Mouse (Mus musculus) midbrain, embryonic 10.5 days (tissue): ENCODE results near the gene Rhoj. TPM values are rescaled to one million over a fixed set of nuclear protein-coding genes. Genes with fewer than 3 reads are reported as not detected.
"Not testable (repeated sequence)": the region's sequence is repeated elsewhere in the genome, so short reads cannot be mapped to it uniquely, and the experiment has no call there.

Experiments
- DNase-seq: peaks from one replicate; pipeline ENCODE4 v3.0.0-alpha.2; 2017; ENCODE audit warnings: low spot score
- H3K27ac ChIP-seq: fragments of 300-500 bp; sonication (generic); replicated peaks from 2 replicates; pipeline ENCODE4 v1.5.1; 2016; ENCODE audit warnings: mild to moderate bottlenecking
- H3K27me3 ChIP-seq: fragments of 300-500 bp; sonication (generic); 2 replicates; pipeline ENCODE4 v1.6.1; 2016; ENCODE audit warnings: low read depth, mild to moderate bottlenecking; ENCODE audit not compliant: poor library complexity, severe bottlenecking
- H3K36me3 ChIP-seq: fragments of 300-500 bp; sonication (generic); 2 replicates; pipeline ENCODE4 v1.6.1; 2016; ENCODE audit warnings: mild to moderate bottlenecking, moderate library complexity
- H3K4me1 ChIP-seq: fragments of 300-500 bp; sonication (generic); 2 replicates; pipeline ENCODE4 v1.6.1; 2016
- H3K4me3 ChIP-seq: fragments of 300-500 bp; sonication (generic); 2 replicates; pipeline ENCODE4 v1.5.1; 2016; ENCODE audit warnings: mild to moderate bottlenecking, moderate library complexity
- H3K9me3 ChIP-seq: fragments of 300-500 bp; sonication (generic); replicated peaks from 2 replicates; pipeline ENCODE4 v1.6.1; 2016; ENCODE audit warnings: mild to moderate bottlenecking
- WGBS: fragments of 180-500 bp; shearing (Covaris S2); methylation state at CpG from one replicate; pipeline ENCODE4 v1.1.7; 2016; 5-methylcytosine and 5-hydroxymethylcytosine counted together
- polyA plus RNA-seq: library from polyadenylated mRNA; unstranded; fragments of >200 nt; fragmentation: Nextera tagmentation; extraction: Ambion mirVana; gene quantifications from 2 replicates; pipeline ENCODE4 v1.2.1, GENCODE M21; 2016

Gene Rhoj
- polyA plus RNA-seq, 1 experiment from 2014 or later, result 23.4 TPM

- Histone ChIP-seq H3K27me3 (peaks cover 11% of the 10 kb centered on the region), H3K27ac (no peak overlapping the region), H3K4me1 (peaks cover 18% of the 10 kb centered on the region), H3K36me3 (no peaks in the 10 kb centered on the region), H3K4me3 (no peak overlapping the region), H3K9me3 (no peaks in the 10 kb centered on the region)
- 79% methylated on average over 12 of the region's 12 CpGs for WGBS
- DNase-seq, result no peak
Measured at GRCm38 (mm10) chr12:75310766-75311165, 2.6 kb downstream of the Rhoj start.

- no peak overlapping the region for H3K4me3 ChIP-seq
- WGBS, result 91% methylated on average over 8 of the region's 8 CpGs
- DNase-seq, result no peak
- H3K4me1 ChIP-seq, result peaks cover 18% of the 10 kb centered on the region
- no peaks in the 10 kb centered on the region for H3K36me3 ChIP-seq
- H3K27ac ChIP-seq, result no peak overlapping the region
- H3K9me3 ChIP-seq, result no peaks in the 10 kb centered on the region
- H3K27me3 ChIP-seq, result peaks cover 11% of the 10 kb centered on the region
Measured at GRCm38 (mm10) chr12:75311879-75312278, 3.8 kb downstream of the Rhoj start.

GRCm38 (mm10) chr12:75313992-75314391, 5.9 kb downstream of the Rhoj start:
- H3K27me3 ChIP-seq, result peaks cover 11% of the 10 kb centered on the region
- H3K4me3 ChIP-seq, result no peak overlapping the region
- peaks cover 3% of the 10 kb centered on the region; the same call in 1 of the 2 replicates for H3K4me1 ChIP-seq
- 79% methylated on average over 3 of the region's 3 CpGs for WGBS
- no peaks in the 10 kb centered on the region for H3K36me3 ChIP-seq
- DNase-seq, result no peak
- H3K9me3 ChIP-seq, result no peaks in the 10 kb centered on the region
- no peak overlapping the region for H3K27ac ChIP-seq

DNA sequence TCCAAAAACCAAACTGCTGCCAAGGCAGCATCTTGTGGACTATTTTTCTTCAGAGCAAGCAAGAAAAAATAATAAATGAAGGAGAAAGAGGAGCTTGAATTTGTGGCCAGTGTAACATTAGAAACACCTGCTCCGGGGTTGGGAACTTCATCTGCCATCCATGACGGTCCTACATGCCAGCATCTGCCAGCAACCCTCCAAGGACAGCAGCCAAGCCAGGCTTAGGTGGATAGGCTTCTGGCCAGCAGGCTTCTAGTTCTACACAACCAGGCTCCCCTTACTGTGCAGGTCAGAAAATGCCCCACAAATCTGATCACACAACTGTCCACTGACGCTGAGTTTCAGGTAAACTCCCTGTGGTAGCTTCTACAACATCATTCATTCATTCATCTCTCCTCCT, 7.7 kb downstream of the Rhoj start:
- Histone ChIP-seq H3K4me3 (no peak overlapping the region), H3K9me3 (no peaks in the 10 kb centered on the region), H3K36me3 (no peaks in the 10 kb centered on the region), H3K27me3 (no peaks in the 10 kb centered on the region), H3K27ac (no peak overlapping the region), H3K4me1 (no peaks in the 10 kb centered on the region)
- DNase-seq, result no peak
- whole genome bisulfite sequencing, result 92% methylated on average over 3 of the region's 3 CpGs

DNA sequence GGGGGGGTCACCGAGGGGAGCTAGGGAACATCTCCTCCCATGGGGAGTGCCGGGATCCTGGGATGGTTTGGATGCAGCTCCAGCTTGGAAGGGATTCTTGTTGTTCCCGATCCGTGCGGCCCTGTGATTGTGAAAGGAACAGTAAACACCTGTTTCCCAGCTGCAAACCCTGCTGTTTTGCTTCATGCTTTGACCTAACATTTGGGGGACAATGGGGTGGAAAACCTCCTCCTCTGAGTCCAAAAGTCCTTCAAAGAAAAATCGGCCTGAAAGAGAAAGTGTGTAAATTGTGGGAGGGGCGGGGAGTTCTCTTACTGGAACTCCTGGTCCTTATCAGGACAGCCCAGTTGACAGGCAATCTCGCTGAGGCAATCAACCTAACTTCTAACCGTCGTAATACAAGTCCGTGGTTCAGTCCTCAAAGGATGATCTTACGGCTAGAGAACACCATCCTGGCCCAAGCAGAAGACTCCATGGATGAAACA, 12.4 kb downstream of the Rhoj start:
- H3K4me3 ChIP-seq, result no peak overlapping the region
- H3K4me1 ChIP-seq, result no peaks in the 10 kb centered on the region
- no peaks in the 10 kb centered on the region for H3K9me3 ChIP-seq
- no peak overlapping the region for H3K27ac ChIP-seq
- no peak for DNase-seq
- 84% methylated on average over 12 of the region's 12 CpGs for WGBS
- no peaks in the 10 kb centered on the region for H3K27me3 ChIP-seq
- no peaks in the 10 kb centered on the region for H3K36me3 ChIP-seq

DNA sequence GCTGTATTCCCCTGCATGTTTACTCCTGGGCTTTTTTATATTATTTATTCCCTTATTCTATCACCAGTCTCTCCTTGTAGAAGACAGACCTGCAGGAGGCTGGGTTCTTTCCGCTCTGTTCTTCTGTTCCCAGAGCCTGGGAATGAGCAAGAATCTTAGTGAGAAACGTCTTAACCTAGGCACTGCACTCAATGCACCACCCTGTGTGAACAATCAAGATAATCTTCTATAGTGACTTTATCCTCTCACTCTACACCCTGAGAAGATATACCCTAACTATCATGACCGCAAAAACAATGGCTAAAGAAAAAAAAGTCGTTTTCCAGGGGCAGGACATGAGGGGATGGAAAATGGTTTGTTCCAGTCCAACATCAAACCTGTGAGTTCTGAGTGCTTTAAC, 13.1 kb downstream of the Rhoj start:
- DNase-seq, result no peak
- no peaks in the 10 kb centered on the region for H3K4me1 ChIP-seq
- H3K4me3 ChIP-seq, result no peak overlapping the region
- no peak overlapping the region for H3K27ac ChIP-seq
- WGBS, result 70% methylated on average over 4 of the region's 4 CpGs
- no peaks in the 10 kb centered on the region for H3K9me3 ChIP-seq
- H3K36me3 ChIP-seq, result no peaks in the 10 kb centered on the region
- H3K27me3 ChIP-seq, result no peaks in the 10 kb centered on the region

DNA sequence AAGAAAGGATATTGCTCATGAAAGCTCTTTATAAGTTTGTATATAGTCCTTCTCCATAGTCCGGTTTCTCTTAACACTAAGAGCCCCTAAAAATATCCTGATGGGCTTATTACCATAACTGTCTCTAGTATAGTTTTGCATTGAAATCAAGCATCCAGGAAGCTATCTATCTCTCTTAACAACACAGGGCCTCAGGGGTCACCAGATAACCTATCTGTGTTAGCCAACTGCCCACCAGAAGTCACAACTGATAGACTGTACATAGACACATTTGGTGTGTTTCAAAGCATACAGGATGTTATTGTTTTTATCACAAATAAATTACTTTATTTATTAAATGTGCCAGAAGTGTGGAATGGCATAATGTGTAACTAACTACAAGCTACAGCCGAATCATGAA, 21.1 kb downstream of the Rhoj start:
- Histone ChIP-seq H3K4me3 (no peak overlapping the region), H3K27ac (no peak overlapping the region), H3K36me3 (no peaks in the 10 kb centered on the region), H3K9me3 (no peaks in the 10 kb centered on the region), H3K27me3 (no peaks in the 10 kb centered on the region), H3K4me1 (no peaks in the 10 kb centered on the region)
- DNase-seq, result no peak
- WGBS, result 96% methylated on average over 2 of the region's 2 CpGs

DNA sequence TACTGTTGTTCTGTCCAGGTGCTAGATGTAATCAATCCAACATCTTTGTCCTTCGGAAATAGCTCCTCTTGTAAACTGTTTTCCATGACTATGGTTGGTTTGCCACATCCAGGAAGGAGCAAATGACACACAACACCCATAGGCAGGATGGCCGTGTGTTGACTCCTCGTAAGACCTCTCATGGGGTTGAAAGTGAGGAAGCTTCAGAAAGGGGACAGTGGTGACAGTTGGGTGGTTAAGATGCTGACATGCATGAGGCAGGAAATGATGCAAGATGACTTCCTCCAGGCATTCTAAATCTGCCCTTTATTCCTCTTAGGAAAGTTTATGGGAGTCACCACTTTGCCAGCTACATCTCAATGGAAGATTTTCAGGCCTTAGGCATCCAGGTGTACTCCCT, 31.8 kb downstream of the Rhoj start:
- Histone ChIP-seq H3K4me1 (no peaks in the 10 kb centered on the region), H3K27ac (no peak overlapping the region), H3K9me3 (no peaks in the 10 kb centered on the region), H3K4me3 (no peak overlapping the region), H3K27me3 (no peaks in the 10 kb centered on the region), H3K36me3 (no peaks in the 10 kb centered on the region)
- WGBS, result 87% methylated on average over 3 of the region's 3 CpGs
- DNase-seq, result no peak

DNA sequence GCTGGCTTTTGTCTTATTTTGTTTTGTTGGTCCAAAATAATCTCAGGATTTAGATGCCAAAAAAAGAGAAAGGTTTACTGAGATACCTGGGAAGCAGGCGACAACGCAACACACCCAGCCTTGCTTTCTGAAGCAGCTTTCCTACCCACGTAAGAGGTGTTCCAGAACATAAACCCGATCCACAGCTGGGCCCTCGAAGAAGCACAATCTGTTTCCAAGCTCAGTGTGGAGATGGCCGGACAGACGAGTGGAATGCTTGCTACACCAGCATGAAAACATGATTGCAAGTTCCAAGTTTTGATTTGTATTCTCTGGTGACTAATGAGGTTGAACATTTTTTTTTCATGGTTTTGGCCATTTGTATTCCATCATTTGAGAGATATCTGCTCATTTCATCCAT, 32.2 kb downstream of the Rhoj start:
- Histone ChIP-seq H3K9me3 (no peaks in the 10 kb centered on the region), H3K4me3 (no peak overlapping the region), H3K27me3 (no peaks in the 10 kb centered on the region), H3K27ac (no peak overlapping the region), H3K4me1 (no peaks in the 10 kb centered on the region), H3K36me3 (no peaks in the 10 kb centered on the region)
- no peak for DNase-seq
- 93% methylated on average over 7 of the region's 7 CpGs for WGBS

DNA sequence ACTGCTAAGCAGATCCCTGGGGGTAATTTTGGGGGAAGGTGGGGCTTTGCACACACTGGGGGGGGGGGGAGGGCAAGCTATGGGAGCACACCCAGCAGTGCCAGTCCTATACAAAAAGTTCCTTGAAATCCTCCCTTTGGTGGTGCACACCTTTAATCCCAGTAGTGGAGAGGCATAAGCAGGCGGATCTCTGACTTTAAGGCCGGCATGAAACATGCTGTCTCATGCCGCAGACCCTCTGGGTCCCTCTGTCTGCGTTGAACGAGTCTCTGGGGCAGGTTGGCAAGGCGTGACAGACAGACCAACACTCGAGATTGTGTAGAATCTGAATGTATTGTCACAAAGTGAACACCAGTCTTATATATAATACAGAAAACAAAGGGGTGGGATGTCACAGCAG, 40.4 kb downstream of the Rhoj start:
- Histone ChIP-seq H3K27me3 (no peaks in the 10 kb centered on the region), H3K9me3 (no peaks in the 10 kb centered on the region), H3K36me3 (no peaks in the 10 kb centered on the region), H3K4me1 (peaks cover 5% of the 10 kb centered on the region), H3K4me3 (no peak overlapping the region), H3K27ac (no peak overlapping the region)
- no peak for DNase-seq
- 86% methylated on average over 7 of the region's 7 CpGs for WGBS

DNA sequence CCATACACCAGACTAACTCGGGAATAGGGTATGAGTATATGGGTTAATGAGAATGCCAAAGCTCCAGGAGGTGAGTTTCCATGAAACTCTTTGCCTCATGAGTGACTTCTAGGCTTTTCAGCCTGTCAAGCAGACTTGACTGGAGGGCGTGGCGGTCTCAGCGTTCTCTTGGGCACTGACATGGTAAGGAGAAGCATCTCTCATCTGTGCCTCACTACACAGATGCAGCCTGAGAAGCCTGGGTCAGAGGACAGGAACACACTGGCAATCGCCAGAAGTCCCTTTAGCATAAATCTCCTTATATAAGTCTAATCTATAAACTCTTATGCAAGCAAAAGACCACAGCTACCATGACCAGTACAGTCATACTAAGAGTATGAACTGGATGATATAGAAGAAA, 41.4 kb downstream of the Rhoj start:
- not testable (repeated sequence) for H3K27me3 ChIP-seq, H3K4me1 ChIP-seq, H3K4me3 ChIP-seq, H3K36me3 ChIP-seq, H3K9me3 ChIP-seq, H3K27ac ChIP-seq, DNase-seq
- WGBS, result 83% methylated on average over 5 of the region's 5 CpGs

DNA sequence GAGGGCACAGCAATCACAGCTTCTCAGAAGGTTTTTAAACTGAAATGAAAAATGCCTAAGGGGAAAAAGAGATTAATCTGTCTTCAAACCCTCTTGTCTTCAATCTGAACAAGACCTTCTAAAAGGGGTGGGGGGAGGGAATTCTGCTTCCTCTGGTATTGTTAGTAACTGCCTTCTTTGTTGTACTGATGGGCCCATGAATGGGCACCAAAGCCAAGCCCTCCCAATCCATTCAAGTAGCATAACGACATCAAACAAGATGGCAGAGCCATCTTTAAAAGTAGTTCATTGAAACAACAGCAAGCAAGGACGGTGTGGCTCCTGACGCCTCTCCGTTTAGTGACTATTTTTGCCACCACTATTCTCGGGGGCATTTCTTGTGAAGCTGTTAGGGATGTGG, 42.6 kb downstream of the Rhoj start:
- no peaks in the 10 kb centered on the region for H3K27me3 ChIP-seq
- no peak overlapping the region for H3K4me3 ChIP-seq
- no peak overlapping the region for H3K27ac ChIP-seq
- 81% methylated on average over 5 of the region's 5 CpGs for WGBS
- H3K4me1 ChIP-seq, result peaks cover 5% of the 10 kb centered on the region
- no peaks in the 10 kb centered on the region for H3K9me3 ChIP-seq
- DNase-seq, result no peak
- no peaks in the 10 kb centered on the region for H3K36me3 ChIP-seq

DNA sequence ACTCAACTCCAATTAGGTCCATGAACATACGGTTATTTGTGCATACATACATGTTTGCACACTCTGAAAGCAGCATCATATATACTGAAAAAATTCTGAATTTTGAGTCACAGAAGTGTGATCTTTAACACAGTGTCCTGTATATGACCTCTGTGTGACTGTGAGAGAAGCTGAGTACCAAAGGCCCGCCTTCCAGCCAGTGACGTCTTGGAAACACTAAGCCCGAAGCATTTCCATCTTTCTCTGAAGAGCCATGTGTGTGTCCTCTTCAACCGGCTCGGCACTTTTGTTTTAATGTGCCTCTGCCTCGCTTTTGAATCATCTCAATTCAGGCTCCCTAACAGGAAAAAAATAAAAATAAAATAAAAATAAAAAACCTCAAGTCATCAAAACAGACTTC, 43.7 kb downstream of the Rhoj start:
- no peak overlapping the region for H3K27ac ChIP-seq
- WGBS, result 78% methylated on average over 7 of the region's 7 CpGs
- no peaks in the 10 kb centered on the region for H3K27me3 ChIP-seq

DNA sequence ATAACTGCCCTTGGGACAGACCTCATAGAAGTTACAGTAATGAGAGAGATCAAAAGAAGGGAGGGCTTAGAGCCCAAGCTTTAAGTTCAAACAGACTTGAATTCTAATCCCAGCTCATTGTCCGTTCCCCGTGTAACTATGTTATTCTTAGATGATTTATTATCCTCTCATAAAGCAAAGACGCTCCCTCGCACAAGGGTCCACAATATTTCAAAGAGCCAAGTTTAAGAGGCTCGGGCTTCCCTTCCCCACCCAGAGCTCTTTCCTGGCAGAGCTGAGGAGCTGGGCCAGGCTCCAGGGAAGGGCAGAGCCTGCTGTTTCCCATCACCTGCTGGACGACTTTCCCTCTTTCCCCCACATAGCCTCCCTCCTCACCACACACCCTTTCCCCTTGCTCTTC, 44.3 kb downstream of the Rhoj start:
- peaks cover 5% of the 10 kb centered on the region for H3K4me1 ChIP-seq
- H3K27ac ChIP-seq, result no peak overlapping the region
- DNase-seq, result no peak
- H3K27me3 ChIP-seq, result no peaks in the 10 kb centered on the region
- H3K4me3 ChIP-seq, result no peak overlapping the region
- H3K9me3 ChIP-seq, result no peaks in the 10 kb centered on the region
- 82% methylated on average over 6 of the region's 6 CpGs for WGBS
- H3K36me3 ChIP-seq, result no peaks in the 10 kb centered on the region

More for the DNA sequence above, 43.7 kb downstream of the Rhoj start:
- H3K9me3 ChIP-seq, result no peaks in the 10 kb centered on the region
- no peaks in the 10 kb centered on the region for H3K36me3 ChIP-seq
- no peak overlapping the region for H3K4me3 ChIP-seq
- H3K4me1 ChIP-seq, result peaks cover 5% of the 10 kb centered on the region
- DNase-seq, result no peak
